Mouse (Mus musculus) lung, adult 2 months (tissue): ENCODE data around the gene Nepro.

Source experiments
- CTCF ChIP-seq: fragments of 200-500 bp; IDR thresholded peaks from 2 replicates; pipeline ENCODE4 v1.5.1; 2011; ENCODE audit warnings: mild to moderate bottlenecking, low read length, control low read depth; ENCODE audit not compliant: insufficient read depth
- POLR2A ChIP-seq: fragments of 200-500 bp; IDR thresholded peaks from 2 replicates; pipeline ENCODE4 v1.6.1; 2011; ENCODE audit warnings: low read depth, mild to moderate bottlenecking, control low read depth, low read length, borderline replicate concordance; ENCODE audit errors: extremely low read depth

- no peak for TF ChIP-seq CTCF
- TF ChIP-seq POLR2A: no peak
Measured at GRCm38 (mm10) chr16:44688507-44688906, 35.6 kb upstream of the Nepro start.
